Mouse (Mus musculus): ENCODE measurements at regions not wholly inside any gene's neighbourhood (a gene's known extent, or its start where the extent isn't known, plus 50 kb on each side); places are given as distances from the start of the nearest gene placed in this dataset.
"Not testable (repeated sequence)": the region's sequence is repeated elsewhere in the genome, so short reads cannot be mapped to it uniquely, and the experiment has no call there.

GRCm38 (mm10) chr13:4935940-4936339, 327.0 kb upstream of the Akr1e1 start:
- H3K36me3 ChIP-seq (ENCODE audit: insufficient read depth, low read length): no peaks in the 10 kb centered on the region
- no peaks in the 10 kb centered on the region for H3K27me3 ChIP-seq (ENCODE audit: insufficient read depth, low read length)
- H3K27ac ChIP-seq: no peak overlapping the region
- no peak overlapping the region for H3K4me2 ChIP-seq (ENCODE audit: low read depth, low read length)
- ATAC-seq (no peak), DNase-seq (ENCODE audit: low spot score) (no peak)
- H3K9me3 ChIP-seq (ENCODE audit: low read length): no peaks in the 10 kb centered on the region
- 74% methylated on average over 4 of the region's 4 CpGs for WGBS
- H3K4me3 ChIP-seq (ENCODE audit: low read length): no peak overlapping the region
- no peak for TF ChIP-seq CTCF (IDR thresholded peaks at IDR 0.05; ENCODE audit: low read depth)
- no peak overlapping the region for H3K9ac ChIP-seq (replicated peaks; ENCODE audit: low read length)
- H3K4me1 ChIP-seq (ENCODE audit: insufficient read depth, low read length): no peaks in the 10 kb centered on the region

GRCm38 (mm10) chr13:4939849-4940248, 330.9 kb upstream of the Akr1e1 start:
- no peaks in the 10 kb centered on the region for H3K9me3 ChIP-seq (ENCODE audit: low read length)
- no peak overlapping the region for H3K27ac ChIP-seq

GRCm38 (mm10) chr13:4942490-4942889, 333.5 kb upstream of the Akr1e1 start:
- not testable (repeated sequence) for H3K27ac ChIP-seq; H3K9ac ChIP-seq (replicated peaks; ENCODE audit: low read length); H3K9me3 ChIP-seq (ENCODE audit: low read length); H3K4me2 ChIP-seq (ENCODE audit: low read depth, low read length); H3K4me1 ChIP-seq (ENCODE audit: insufficient read depth, low read length); H3K27me3 ChIP-seq (ENCODE audit: insufficient read depth, low read length); H3K36me3 ChIP-seq (ENCODE audit: insufficient read depth, low read length); H3K4me3 ChIP-seq (ENCODE audit: low read length)
- DNase-seq (ENCODE audit: low spot score): peak; percentile 34
- TF ChIP-seq CTCF (IDR thresholded peaks at IDR 0.05; ENCODE audit: low read depth): peak; percentile 46
- WGBS: 15% methylated on average over 5 of the region's 14 CpGs
- ATAC-seq: peak; percentile 72; the same call in 1 of the 2 replicates

More at GRCm38 (mm10) chr13:4939849-4940248, 330.9 kb upstream of the Akr1e1 start:
- no peaks in the 10 kb centered on the region for H3K27me3 ChIP-seq (ENCODE audit: insufficient read depth, low read length)
- ATAC-seq: no peak
- H3K4me2 ChIP-seq (ENCODE audit: low read depth, low read length): no peak overlapping the region
- DNase-seq (ENCODE audit: low spot score): no peak
- no peaks in the 10 kb centered on the region for H3K4me1 ChIP-seq (ENCODE audit: insufficient read depth, low read length)
- H3K4me3 ChIP-seq (ENCODE audit: low read length): no peak overlapping the region
- no peak for TF ChIP-seq CTCF (IDR thresholded peaks at IDR 0.05; ENCODE audit: low read depth)
- no peak overlapping the region for H3K9ac ChIP-seq (replicated peaks; ENCODE audit: low read length)
- no peaks in the 10 kb centered on the region for H3K36me3 ChIP-seq (ENCODE audit: insufficient read depth, low read length)

- no peak for ATAC-seq
Measured at GRCm38 (mm10) chr13:4943046-4943445, 334.1 kb upstream of the Akr1e1 start.

GRCm38 (mm10) chr13:4955384-4955783, 346.4 kb upstream of the Akr1e1 start:
- Histone ChIP-seq H3K9ac (replicated peaks; ENCODE audit: low read length) (no peak overlapping the region), H3K36me3 (ENCODE audit: insufficient read depth, low read length) (no peaks in the 10 kb centered on the region), H3K27me3 (ENCODE audit: insufficient read depth, low read length) (no peaks in the 10 kb centered on the region), H3K9me3 (ENCODE audit: low read length) (no peaks in the 10 kb centered on the region), H3K4me2 (ENCODE audit: low read depth, low read length) (no peak overlapping the region), H3K4me1 (ENCODE audit: insufficient read depth, low read length) (no peaks in the 10 kb centered on the region), H3K27ac (no peak overlapping the region), H3K4me3 (ENCODE audit: low read length) (no peak overlapping the region)
- WGBS: 85% methylated on average over 3 of the region's 3 CpGs
- TF ChIP-seq CTCF (IDR thresholded peaks at IDR 0.05; ENCODE audit: low read depth): no peak
- DNase-seq (ENCODE audit: low spot score) (no peak), ATAC-seq (no peak)

More at GRCm38 (mm10) chr13:4943046-4943445, 334.1 kb upstream of the Akr1e1 start:
- H3K9ac ChIP-seq (replicated peaks; ENCODE audit: low read length): 0 out of 2 replicates have a peak overlapping the region, but pooled peaks have one; percentile 17
- no peak overlapping the region for H3K27ac ChIP-seq
- H3K4me2 ChIP-seq (ENCODE audit: low read depth, low read length): peak overlapping the region; percentile 50
- H3K27me3 ChIP-seq (ENCODE audit: insufficient read depth, low read length): no peaks in the 10 kb centered on the region
- TF ChIP-seq CTCF (IDR thresholded peaks at IDR 0.05; ENCODE audit: low read depth): no peak
- H3K36me3 ChIP-seq (ENCODE audit: insufficient read depth, low read length): no peaks in the 10 kb centered on the region
- WGBS: 29% methylated on average over 7 of the region's 7 CpGs
- H3K4me3 ChIP-seq (ENCODE audit: low read length): peak overlapping the region; percentile 33
- H3K4me1 ChIP-seq (ENCODE audit: insufficient read depth, low read length): no peaks in the 10 kb centered on the region
- no peaks in the 10 kb centered on the region for H3K9me3 ChIP-seq (ENCODE audit: low read length)
- DNase-seq (ENCODE audit: low spot score): no peak

DNA sequence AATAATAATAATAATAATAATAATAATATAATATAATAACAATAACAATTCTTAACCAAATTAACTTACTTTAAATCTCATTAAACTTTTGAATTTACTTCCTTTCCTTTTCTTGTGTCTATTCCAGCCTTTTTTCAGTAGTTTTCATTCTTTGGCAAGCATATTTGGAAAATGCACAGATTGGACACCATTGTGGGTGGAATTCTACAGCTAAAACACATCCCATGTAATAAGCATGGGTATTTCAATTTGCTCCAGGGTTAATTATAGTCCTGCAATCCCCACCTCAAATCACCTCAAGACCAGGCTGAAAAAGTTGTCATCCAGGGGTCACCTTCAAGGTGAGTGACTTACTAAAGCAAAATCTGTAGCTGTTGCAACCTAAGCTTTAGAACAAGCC, 355.9 kb upstream of the Akr1e1 start:
- TF ChIP-seq CTCF (IDR thresholded peaks at IDR 0.05; ENCODE audit: low read depth): no peak
- H3K4me3 ChIP-seq (ENCODE audit: low read length): no peak overlapping the region
- H3K9me3 ChIP-seq (ENCODE audit: low read length): no peaks in the 10 kb centered on the region
- H3K4me1 ChIP-seq (ENCODE audit: insufficient read depth, low read length): no peaks in the 10 kb centered on the region
- no peaks in the 10 kb centered on the region for H3K36me3 ChIP-seq (ENCODE audit: insufficient read depth, low read length)
- no peak overlapping the region for H3K9ac ChIP-seq (replicated peaks; ENCODE audit: low read length)
- H3K27ac ChIP-seq: no peak overlapping the region
- ATAC-seq: no peak
- no peaks in the 10 kb centered on the region for H3K27me3 ChIP-seq (ENCODE audit: insufficient read depth, low read length)
- no peak for DNase-seq (ENCODE audit: low spot score)
- no peak overlapping the region for H3K4me2 ChIP-seq (ENCODE audit: low read depth, low read length)

DNA sequence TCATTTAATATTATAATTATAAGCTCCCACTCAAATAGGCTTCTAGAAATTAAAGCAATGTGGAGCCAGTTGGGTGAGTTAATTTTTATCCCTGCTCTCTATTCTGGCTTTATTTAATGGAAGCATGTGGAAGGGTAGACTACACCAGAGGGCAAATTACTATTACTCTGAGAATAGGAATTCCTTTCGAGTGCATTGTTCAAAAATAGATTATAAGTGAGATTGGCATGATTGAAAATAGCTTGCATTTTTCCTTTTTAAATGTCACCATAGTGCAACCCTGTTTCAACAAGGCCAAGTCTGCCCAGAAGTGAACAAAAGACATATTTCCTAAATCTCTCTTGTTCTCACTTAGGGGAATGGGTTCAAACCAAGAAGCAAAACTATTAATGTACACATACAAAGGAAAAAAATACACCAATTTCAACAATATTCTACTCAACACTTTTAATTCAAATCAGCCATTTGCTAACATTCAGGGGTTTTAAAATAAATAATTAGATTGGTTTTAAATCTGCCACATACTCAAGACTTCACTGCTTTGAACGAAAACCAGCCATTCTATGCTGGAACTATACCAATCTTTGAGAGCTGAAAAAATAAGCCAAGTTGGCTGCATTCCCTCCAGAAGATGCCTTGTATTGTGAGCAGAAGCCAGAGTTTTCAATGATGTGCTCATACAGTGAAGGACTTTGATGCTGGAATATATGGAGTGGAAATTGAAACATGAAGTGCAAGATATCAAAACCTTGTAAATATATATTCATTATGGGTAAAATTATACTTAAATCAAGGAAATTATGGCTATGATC, 361.3 kb upstream of the Akr1e1 start:
- Histone ChIP-seq H3K27me3 (ENCODE audit: insufficient read depth, low read length) (no peaks in the 10 kb centered on the region), H3K4me2 (ENCODE audit: low read depth, low read length) (no peak overlapping the region), H3K4me1 (ENCODE audit: insufficient read depth, low read length) (no peaks in the 10 kb centered on the region), H3K9ac (replicated peaks; ENCODE audit: low read length) (no peak overlapping the region), H3K4me3 (ENCODE audit: low read length) (no peak overlapping the region), H3K36me3 (ENCODE audit: insufficient read depth, low read length) (no peaks in the 10 kb centered on the region), H3K27ac (no peak overlapping the region), H3K9me3 (ENCODE audit: low read length) (no peaks in the 10 kb centered on the region)
- 48% methylated on average over 2 of the region's 2 CpGs for WGBS
- TF ChIP-seq CTCF (IDR thresholded peaks at IDR 0.05; ENCODE audit: low read depth): no peak
- peak; percentile 29 for DNase-seq (ENCODE audit: low spot score)
- no peak for ATAC-seq

All from hindbrain, postnatal 0 days (tissue).